Mouse (Mus musculus) megakaryocyte, adult 5-6 weeks (primary cell): ENCODE data around the gene Agfg1. TPM values are rescaled to one million over a fixed set of nuclear protein-coding genes. Genes with fewer than 3 reads are reported as not detected.
"Not testable (repeated sequence)": the region's sequence is repeated elsewhere in the genome, so short reads cannot be mapped to it uniquely, and the experiment has no call there.

Experiments used
- ATAC-seq: 2 replicates; pipeline ENCODE4 v1.8.0; 2016; ENCODE audit warnings: mild to moderate bottlenecking, inconsistent platforms; ENCODE audit not compliant: poor library complexity, severe bottlenecking
- total RNA-seq, 2 experiments: library from RNA; stranded (forward) in 1 of 2; stranded (reverse) in 1 of 2; fragments of 153-499, 151-499 nt in 1 of 2; fragments of 221-1000, 200-1000 nt in 1 of 2; gene quantifications; 2 replicates each; pipeline versions ENCODE4 v1.2.3 to v1.2.4; 2015 to 2017

Agfg1 gene
- total RNA-seq, 2 experiments from 2014 or later = 48.0 to 61.1 TPM

DNA sequence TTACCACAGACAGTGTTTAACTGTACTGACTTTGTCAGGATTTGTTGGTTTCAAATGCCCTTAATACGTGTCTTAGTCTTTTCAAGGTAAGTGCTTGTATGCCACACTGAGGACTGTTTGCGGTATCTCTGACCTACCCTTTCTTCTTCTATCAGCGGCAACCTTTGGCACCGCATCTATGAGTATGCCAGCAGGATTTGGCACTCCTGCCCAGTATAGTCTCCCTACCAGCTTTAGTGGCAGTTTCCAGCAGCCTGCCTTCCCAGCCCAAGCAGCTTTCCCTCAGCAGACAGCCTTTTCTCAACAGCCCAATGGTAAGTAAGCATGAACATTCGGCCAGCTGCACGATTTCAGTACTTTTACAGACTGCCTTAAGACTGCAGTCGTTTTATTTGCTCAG, 54.0 kb downstream of the Agfg1 start:
- no peak for ATAC-seq

DNA sequence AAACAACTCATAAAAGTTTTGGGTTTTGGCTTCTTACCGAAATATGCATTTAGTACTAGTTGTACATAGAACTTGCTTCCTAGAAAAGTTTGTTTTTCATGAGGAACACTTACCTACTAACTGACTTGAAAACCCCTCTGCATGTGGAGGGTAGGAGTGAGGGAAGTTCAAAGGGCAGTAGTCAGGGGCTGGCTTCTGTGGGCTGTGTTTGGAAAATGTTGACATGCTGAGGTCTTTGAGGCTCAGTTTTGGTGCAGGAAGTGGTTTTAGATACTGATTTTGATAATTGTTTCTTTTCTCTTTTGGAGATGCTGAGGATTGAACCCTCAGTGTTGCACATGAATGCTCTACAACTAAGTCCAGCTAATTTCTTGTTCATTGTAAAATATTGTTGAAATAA, 61.3 kb downstream of the Agfg1 start:
- ATAC-seq = peak; percentile 38; the same call in 1 of the 2 replicates

DNA sequence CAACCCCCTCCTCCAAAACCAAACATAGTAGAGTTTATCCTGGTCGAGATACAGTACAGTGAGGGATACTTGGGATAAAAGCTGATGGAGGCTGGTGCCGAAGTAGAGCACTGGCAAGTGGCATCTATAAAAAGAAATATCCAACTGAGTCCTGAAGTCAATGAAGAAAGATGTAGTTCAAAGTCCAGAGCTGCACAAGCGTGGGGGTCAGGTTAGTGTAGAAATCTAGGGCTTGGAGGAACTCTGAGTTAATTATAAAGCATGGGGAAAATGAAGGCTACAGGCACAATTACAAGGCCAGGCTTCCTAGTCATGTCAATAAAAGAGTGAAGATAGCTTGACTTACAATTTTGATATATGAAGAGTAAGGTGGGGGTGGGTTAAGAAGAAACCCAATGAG, 61.9 kb downstream of the Agfg1 start:
- no peak for ATAC-seq

DNA sequence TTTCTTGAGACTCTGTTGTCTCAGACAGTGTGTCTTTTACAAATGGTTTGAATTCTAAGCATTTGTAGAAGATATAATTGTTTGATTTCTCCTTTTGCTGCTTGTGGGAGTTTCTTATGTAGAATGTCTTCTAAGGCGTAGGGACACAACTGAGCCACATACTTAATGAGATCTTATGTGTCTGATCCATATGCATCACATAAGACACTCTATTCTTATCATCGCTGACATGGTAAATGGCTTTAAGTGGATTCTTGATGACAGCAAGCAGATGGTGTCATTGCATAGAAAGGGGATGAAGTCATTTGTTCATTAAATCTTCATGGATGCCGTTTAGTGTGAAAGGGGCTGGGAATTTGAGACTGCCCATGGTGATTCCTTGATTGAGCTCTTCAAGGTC, 66.6 kb downstream of the Agfg1 start:
- no peak for ATAC-seq

DNA sequence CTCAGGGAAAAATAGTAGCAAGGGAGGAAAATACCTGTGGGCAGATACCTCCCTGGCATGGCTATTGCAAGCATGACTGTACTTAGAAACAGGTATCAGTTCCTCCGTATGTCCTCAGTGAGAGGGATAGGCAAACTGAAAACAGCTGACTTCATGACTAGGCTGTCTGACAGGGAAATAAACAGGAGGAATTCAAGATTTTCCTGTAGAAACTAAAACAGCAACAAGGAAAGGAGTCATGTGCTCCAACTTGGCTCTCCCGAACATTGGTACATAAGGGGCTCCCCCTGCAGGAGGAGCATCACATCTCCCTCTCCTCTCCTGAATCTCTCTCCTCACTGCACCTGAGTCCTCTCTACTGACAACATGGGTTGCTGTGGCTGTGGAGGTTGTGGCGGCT, 73.7 kb downstream of the Agfg1 start, which contains the start of gene A030005L19Rik:
Gene A030005L19Rik (plus strand): TSS at position 301 of the 400 bp plus-strand sequence.
- ATAC-seq = no peak

DNA sequence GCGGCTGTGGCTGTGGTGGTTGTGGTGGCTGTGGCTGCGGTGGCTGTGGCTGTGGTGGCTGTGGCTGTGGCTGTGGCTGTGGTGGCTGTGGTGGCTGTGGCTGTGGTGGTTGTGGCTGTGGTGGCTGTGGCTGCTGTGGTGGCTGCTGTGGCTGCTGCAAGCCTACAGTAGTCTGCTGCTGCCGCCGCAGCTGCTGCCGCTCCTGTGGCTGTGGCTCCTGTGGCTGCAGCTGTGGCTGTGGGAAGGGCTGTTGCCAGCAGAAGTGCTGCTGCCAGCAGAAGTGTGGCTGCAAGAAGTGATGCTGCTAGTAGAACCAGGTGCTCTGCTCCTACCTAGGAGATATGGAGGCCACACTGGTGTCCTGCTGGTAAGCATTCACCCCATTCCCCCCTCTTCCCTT, 74.2 kb downstream of the Agfg1 start:
- not testable (repeated sequence) for ATAC-seq

DNA sequence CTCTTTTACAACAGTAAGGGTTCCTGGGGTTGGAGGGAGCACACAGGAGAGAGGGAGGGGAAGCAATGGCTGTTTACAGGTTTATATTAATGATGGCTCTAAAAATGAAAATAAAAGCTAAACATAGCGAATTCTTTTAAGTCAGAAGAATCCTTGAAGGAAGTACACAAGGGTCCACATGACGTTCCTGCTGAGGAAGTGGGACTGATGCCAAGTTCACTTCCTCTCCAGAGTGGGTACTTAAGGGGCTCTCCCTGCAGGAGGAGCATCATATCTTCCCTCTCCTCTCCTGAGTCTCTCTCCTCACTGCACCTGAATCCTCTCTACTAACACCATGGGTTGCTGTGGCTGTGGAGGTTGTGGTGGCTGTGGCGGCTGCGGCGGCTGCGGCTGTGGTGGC, 85.4 kb downstream of the Agfg1 start, which contains the start of gene A030014E15Rik:
Gene A030014E15Rik (plus strand): TSS at position 268 of the 400 bp plus-strand sequence.
- no peak for ATAC-seq

DNA sequence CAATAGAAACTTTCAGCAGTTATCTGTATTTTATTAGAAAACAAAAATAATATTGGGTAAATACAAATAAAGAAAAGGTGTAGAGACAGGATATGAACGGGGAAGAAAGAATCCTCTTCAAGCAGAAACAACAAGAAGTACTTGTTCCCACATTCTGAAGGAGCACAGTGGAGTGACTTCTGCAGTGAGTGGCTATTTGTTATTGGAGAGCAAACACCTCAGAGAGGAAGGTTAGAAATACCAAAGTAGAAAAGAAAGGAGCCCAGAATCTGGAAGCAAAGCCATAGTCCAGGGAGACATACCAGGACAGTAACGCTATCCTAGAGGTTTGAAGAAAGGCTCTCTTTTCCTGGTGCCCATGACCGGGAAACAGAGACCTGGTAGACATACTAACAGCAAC, 91.3 kb downstream of the Agfg1 start:
- ATAC-seq = not testable (repeated sequence)

DNA sequence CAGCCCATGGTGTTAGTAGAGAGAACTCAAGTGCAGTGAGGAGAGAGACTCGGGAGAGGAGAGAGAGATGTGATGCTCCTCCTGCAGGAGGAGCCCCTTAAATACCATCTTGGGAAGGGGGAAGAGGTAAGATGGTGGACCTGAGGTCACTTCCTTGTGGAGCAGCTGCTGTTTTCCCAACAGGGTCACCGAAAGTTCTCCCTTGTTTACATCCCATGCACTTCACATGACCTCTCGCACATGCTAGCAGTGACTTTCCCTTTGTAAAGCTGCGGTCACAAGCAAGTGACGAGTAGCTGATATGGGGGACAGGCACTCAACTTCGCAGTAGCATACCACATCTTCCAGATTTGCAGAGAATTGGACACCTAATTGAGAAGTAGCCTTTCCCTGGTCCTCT, 92.0 kb downstream of the Agfg1 start, which contains the start of gene Gm6217:
Gene Gm6217 (minus strand): TSS at position 74 of the 400 bp plus-strand sequence.
- not testable (repeated sequence) for ATAC-seq

DNA sequence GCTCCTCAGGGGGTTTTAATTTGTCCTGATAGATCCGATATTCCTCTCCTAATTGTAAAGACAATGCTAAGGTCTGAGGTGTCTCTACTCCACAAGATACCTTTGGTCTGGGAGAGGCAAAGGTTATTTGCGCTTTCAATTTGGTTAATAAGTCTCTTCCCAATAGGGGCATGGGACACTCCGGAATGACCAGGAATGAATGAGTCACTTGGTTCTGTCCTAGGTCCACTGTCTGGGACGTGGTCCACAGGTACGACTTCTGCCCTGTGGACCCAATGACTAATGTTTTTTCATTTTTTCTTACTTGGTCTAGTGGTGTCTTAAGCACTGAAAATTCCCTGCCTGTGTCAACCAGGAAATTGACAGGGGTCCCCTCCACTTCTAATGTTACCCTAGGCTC, 99.4 kb downstream of the Agfg1 start:
- no peak for ATAC-seq

DNA sequence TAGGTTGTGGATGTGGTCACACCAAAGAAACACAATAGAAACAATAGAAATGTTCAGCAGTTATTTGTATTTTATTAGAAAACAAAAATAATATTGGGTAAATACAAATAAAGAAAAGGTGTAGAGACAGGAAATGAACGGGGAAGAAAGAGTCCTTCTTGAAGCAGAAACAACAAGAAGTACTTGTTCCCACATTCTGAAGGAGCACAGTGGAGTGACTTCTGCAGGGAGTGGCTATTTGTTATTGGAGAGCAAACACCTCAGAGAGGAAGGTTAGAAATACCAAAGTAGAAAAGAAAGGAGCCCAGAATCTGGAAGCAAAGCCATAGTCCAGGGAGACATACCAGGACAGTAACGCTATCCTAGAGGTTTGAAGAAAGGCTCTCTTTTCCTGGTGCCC, 103.2 kb downstream of the Agfg1 start:
- ATAC-seq = not testable (repeated sequence)

DNA sequence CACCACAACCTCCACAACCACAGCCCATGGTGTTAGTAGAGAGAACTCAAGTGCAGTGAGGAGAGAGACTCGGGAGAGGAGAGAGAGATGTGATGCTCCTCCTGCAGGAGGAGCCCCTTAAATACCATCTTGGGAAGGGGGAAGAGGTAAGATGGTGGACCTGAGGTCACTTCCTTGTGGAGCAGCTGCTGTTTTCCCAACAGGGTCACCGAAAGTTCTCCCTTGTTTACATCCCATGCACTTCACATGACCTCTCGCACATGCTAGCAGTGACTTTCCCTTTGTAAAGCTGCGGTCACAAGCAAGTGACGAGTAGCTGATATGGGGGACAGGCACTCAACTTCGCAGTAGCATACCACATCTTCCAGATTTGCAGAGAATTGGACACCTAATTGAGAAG, 104.0 kb downstream of the Agfg1 start, which contains the start of gene A030003K21Rik:
Gene A030003K21Rik (minus strand): TSS at position 94 of the 400 bp plus-strand sequence.
- ATAC-seq = not testable (repeated sequence)

DNA sequence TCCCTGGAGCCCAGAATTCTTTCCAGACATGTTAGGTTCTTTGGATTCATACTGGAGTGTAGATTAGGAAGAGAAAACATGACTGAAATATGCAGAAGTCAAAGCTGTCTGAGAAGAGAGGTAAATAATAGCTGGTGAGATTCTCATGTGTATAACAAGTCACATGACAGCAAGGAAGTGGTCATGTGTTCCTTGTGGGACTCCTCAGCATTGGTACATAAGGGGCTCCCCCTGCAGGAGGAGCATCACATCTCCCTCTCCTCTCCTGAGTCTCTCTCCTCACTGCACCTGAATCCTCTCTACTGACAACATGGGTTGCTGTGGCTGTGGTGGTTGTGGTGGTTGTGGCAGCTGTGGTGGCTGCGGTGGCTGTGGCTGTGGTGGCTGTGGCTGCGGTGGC, 106.7 kb downstream of the Agfg1 start:
- ATAC-seq = not testable (repeated sequence)

DNA sequence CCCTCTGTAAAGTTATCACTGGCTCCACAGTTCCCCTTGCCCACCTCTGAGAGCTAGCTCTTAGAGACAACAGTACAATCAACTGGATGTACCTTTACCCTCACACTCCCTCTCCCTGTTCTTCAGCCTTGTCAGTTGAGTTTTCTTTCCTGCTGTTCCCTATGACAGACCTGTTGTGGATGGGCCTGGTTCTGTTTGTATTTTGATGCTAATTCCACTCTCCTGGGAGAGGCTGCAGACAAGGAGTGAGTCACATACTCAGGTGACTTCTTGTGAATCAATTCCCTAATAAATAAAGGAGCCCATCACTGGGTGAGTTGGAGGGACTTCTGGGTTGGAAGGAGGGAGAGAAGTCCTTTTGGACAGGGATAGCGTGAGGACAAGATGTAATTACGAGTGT, 109.3 kb downstream of the Agfg1 start:
- no peak for ATAC-seq

Other genes with a start within 250 kb of the Agfg1 start
- gene Mff, start 114.6 kb upstream of the Agfg1 start, total RNA-seq (2015) = 131 and 148 TPM in 2 replicates
- gene Mff, start 114.6 kb upstream of the Agfg1 start, total RNA-seq (2017) = 83.4 and 116 TPM in 2 replicates
- gene Tm4sf20, start 71.0 kb upstream of the Agfg1 start, total RNA-seq (2015) = not detected in 2 replicates
- not detected in 2 replicates for gene Tm4sf20, start 71.0 kb upstream of the Agfg1 start, total RNA-seq (2017)
- not detected in 2 replicates for gene Gm47791, start 68.2 kb upstream of the Agfg1 start, total RNA-seq (2015)
- gene Gm47791, start 68.2 kb upstream of the Agfg1 start, total RNA-seq (2017) = not detected in 2 replicates
- 0.31 and 0.34 TPM in 2 replicates for gene A030005L19Rik, start 73.8 kb downstream of the Agfg1 start, total RNA-seq (2015)
- not detected in 2 replicates for gene A030005L19Rik, start 73.8 kb downstream of the Agfg1 start, total RNA-seq (2017)
- not detected in 2 replicates for gene A030014E15Rik, start 85.4 kb downstream of the Agfg1 start, total RNA-seq (2015)
- not detected in 2 replicates for gene A030014E15Rik, start 85.4 kb downstream of the Agfg1 start, total RNA-seq (2017)
- not detected in 2 replicates for gene Gm6217, start 91.9 kb downstream of the Agfg1 start, total RNA-seq (2015)
- gene Gm6217, start 91.9 kb downstream of the Agfg1 start, total RNA-seq (2017) = not detected in 2 replicates
- gene A030003K21Rik, start 103.9 kb downstream of the Agfg1 start, total RNA-seq (2015) = not detected in 2 replicates
- not detected in 2 replicates for gene A030003K21Rik, start 103.9 kb downstream of the Agfg1 start, total RNA-seq (2017)
- not detected in 2 replicates for gene Gm7544, start 116.5 kb downstream of the Agfg1 start, total RNA-seq (2015)
- gene Gm7544, start 116.5 kb downstream of the Agfg1 start, total RNA-seq (2017) = not detected in 2 replicates
- not detected in 2 replicates for gene Gm47955, start 120.8 kb downstream of the Agfg1 start, total RNA-seq (2015)
- not detected in 2 replicates for gene Gm47955, start 120.8 kb downstream of the Agfg1 start, total RNA-seq (2017)
- gene Gm47959, start 161.1 kb downstream of the Agfg1 start, total RNA-seq (2015) = not detected in 2 replicates
- not detected in 2 replicates for gene Gm47959, start 161.1 kb downstream of the Agfg1 start, total RNA-seq (2017)
- not detected in 2 replicates for gene Slc19a3, start 199.0 kb downstream of the Agfg1 start, total RNA-seq (2015)
- gene Slc19a3, start 199.0 kb downstream of the Agfg1 start, total RNA-seq (2017) = not detected in 2 replicates
- gene Krtap28-10, start 203.0 kb downstream of the Agfg1 start, total RNA-seq (2015) = not detected in 2 replicates
- gene Krtap28-10, start 203.0 kb downstream of the Agfg1 start, total RNA-seq (2017) = not detected in 2 replicates
- gene Gm47969, start 205.4 kb downstream of the Agfg1 start, total RNA-seq (2015) = not detected in 2 replicates
- not detected in 2 replicates for gene Gm47969, start 205.4 kb downstream of the Agfg1 start, total RNA-seq (2017)
- not detected in 2 replicates for gene A030005K14Rik, start 219.9 kb downstream of the Agfg1 start, total RNA-seq (2015)
- gene A030005K14Rik, start 219.9 kb downstream of the Agfg1 start, total RNA-seq (2017) = not detected in 2 replicates
- not detected in 2 replicates for gene Krtap28-13, start 221.4 kb downstream of the Agfg1 start, total RNA-seq (2015)
- not detected in 2 replicates for gene Krtap28-13, start 221.4 kb downstream of the Agfg1 start, total RNA-seq (2017)